Mouse (Mus musculus): ENCODE measurements at regions not wholly inside any gene's neighbourhood (a gene's known extent, or its start where the extent isn't known, plus 50 kb on each side); places are given as distances from the start of the nearest gene placed in this dataset.

GRCm38 (mm10) chr13:47580144-47580543, 457.7 kb downstream of the Rnf144b start:
- Histone ChIP-seq H3K4me1 (ENCODE audit: control insufficient read depth, insufficient read depth, low read length) (no peaks in the 10 kb centered on the region), H3K9ac (ENCODE audit: low read length) (no peak overlapping the region), H3K4me3 (replicated peaks; ENCODE audit: low read length) (no peak overlapping the region), H3K36me3 (ENCODE audit: control insufficient read depth, insufficient read depth, low read length) (no peaks in the 10 kb centered on the region), H3K9me3 (replicated peaks; ENCODE audit: control insufficient read depth, low read length) (no peaks in the 10 kb centered on the region), H3K27me3 (ENCODE audit: control insufficient read depth, insufficient read depth, low read length) (no peaks in the 10 kb centered on the region), H3K27ac (ENCODE audit: low read length) (no peak overlapping the region), H3K4me2 (ENCODE audit: low read depth, low read length) (no peak overlapping the region)
- ATAC-seq (ENCODE audit: insufficient read depth, low FRiP score), result no peak
- 70% methylated on average over 5 of the region's 5 CpGs for WGBS

- no peaks in the 10 kb centered on the region for H3K36me3 ChIP-seq (ENCODE audit: control insufficient read depth, insufficient read depth, low read length)
- no peaks in the 10 kb centered on the region for H3K9me3 ChIP-seq (replicated peaks; ENCODE audit: control insufficient read depth, low read length)
- H3K27ac ChIP-seq (ENCODE audit: low read length), result no peak overlapping the region
- H3K4me2 ChIP-seq (ENCODE audit: low read depth, low read length), result no peak overlapping the region
- no peaks in the 10 kb centered on the region for H3K27me3 ChIP-seq (ENCODE audit: control insufficient read depth, insufficient read depth, low read length)
- WGBS, result 71% methylated on average over 1 of the region's 1 CpGs
- H3K4me3 ChIP-seq (replicated peaks; ENCODE audit: low read length), result no peak overlapping the region
- no peak for ATAC-seq (ENCODE audit: insufficient read depth, low FRiP score)
- no peaks in the 10 kb centered on the region for H3K4me1 ChIP-seq (ENCODE audit: control insufficient read depth, insufficient read depth, low read length)
- no peak overlapping the region for H3K9ac ChIP-seq (ENCODE audit: low read length)
These were observed 462.7 kb downstream of the Rnf144b start for GRCm38 (mm10) chr13:47585158-47585557.

GRCm38 (mm10) chr13:47602646-47603045, 480.2 kb downstream of the Rnf144b start:
- no peak for ATAC-seq (ENCODE audit: insufficient read depth, low FRiP score)

GRCm38 (mm10) chr13:47611439-47611838, 489.0 kb downstream of the Rnf144b start:
- ATAC-seq (ENCODE audit: insufficient read depth, low FRiP score), result no peak
- H3K27me3 ChIP-seq (ENCODE audit: control insufficient read depth, insufficient read depth, low read length), result no peaks in the 10 kb centered on the region
- H3K4me1 ChIP-seq (ENCODE audit: control insufficient read depth, insufficient read depth, low read length), result no peaks in the 10 kb centered on the region
- no peak overlapping the region for H3K9ac ChIP-seq (ENCODE audit: low read length)
- H3K36me3 ChIP-seq (ENCODE audit: control insufficient read depth, insufficient read depth, low read length), result no peaks in the 10 kb centered on the region
- H3K4me2 ChIP-seq (ENCODE audit: low read depth, low read length), result no peak overlapping the region
- 86% methylated on average over 4 of the region's 4 CpGs for WGBS
- H3K4me3 ChIP-seq (replicated peaks; ENCODE audit: low read length), result no peak overlapping the region
- H3K27ac ChIP-seq (ENCODE audit: low read length), result no peak overlapping the region
- H3K9me3 ChIP-seq (replicated peaks; ENCODE audit: control insufficient read depth, low read length), result no peaks in the 10 kb centered on the region

More at GRCm38 (mm10) chr13:47602646-47603045, 480.2 kb downstream of the Rnf144b start:
- H3K27me3 ChIP-seq (ENCODE audit: control insufficient read depth, insufficient read depth, low read length), result no peaks in the 10 kb centered on the region
- WGBS, result 43% methylated on average over 1 of the region's 1 CpGs
- H3K4me1 ChIP-seq (ENCODE audit: control insufficient read depth, insufficient read depth, low read length), result no peaks in the 10 kb centered on the region
- no peak overlapping the region for H3K4me2 ChIP-seq (ENCODE audit: low read depth, low read length)
- no peak overlapping the region for H3K4me3 ChIP-seq (replicated peaks; ENCODE audit: low read length)
- no peak overlapping the region for H3K27ac ChIP-seq (ENCODE audit: low read length)
- no peak overlapping the region for H3K9ac ChIP-seq (ENCODE audit: low read length)
- no peaks in the 10 kb centered on the region for H3K36me3 ChIP-seq (ENCODE audit: control insufficient read depth, insufficient read depth, low read length)
- no peaks in the 10 kb centered on the region for H3K9me3 ChIP-seq (replicated peaks; ENCODE audit: control insufficient read depth, low read length)

- no peak overlapping the region for H3K4me3 ChIP-seq (replicated peaks; ENCODE audit: low read length)
- H3K4me1 ChIP-seq (ENCODE audit: control insufficient read depth, insufficient read depth, low read length), result no peaks in the 10 kb centered on the region
- no peak overlapping the region for H3K27ac ChIP-seq (ENCODE audit: low read length)
- H3K4me2 ChIP-seq (ENCODE audit: low read depth, low read length), result no peak overlapping the region
- no peaks in the 10 kb centered on the region for H3K27me3 ChIP-seq (ENCODE audit: control insufficient read depth, insufficient read depth, low read length)
- no peaks in the 10 kb centered on the region for H3K9me3 ChIP-seq (replicated peaks; ENCODE audit: control insufficient read depth, low read length)
- ATAC-seq (ENCODE audit: insufficient read depth, low FRiP score), result no peak
- no peak overlapping the region for H3K9ac ChIP-seq (ENCODE audit: low read length)
- no peaks in the 10 kb centered on the region for H3K36me3 ChIP-seq (ENCODE audit: control insufficient read depth, insufficient read depth, low read length)
- WGBS, result 63% methylated on average over 8 of the region's 8 CpGs
These were observed 514.2 kb downstream of the Rnf144b start for GRCm38 (mm10) chr13:47636511-47637103.

- no peaks in the 10 kb centered on the region for H3K4me1 ChIP-seq (ENCODE audit: control insufficient read depth, insufficient read depth, low read length)
- H3K4me3 ChIP-seq (replicated peaks; ENCODE audit: low read length), result no peak overlapping the region
- no peak overlapping the region for H3K9ac ChIP-seq (ENCODE audit: low read length)
- no peak for ATAC-seq (ENCODE audit: insufficient read depth, low FRiP score)
- H3K36me3 ChIP-seq (ENCODE audit: control insufficient read depth, insufficient read depth, low read length), result no peaks in the 10 kb centered on the region
- no peaks in the 10 kb centered on the region for H3K9me3 ChIP-seq (replicated peaks; ENCODE audit: control insufficient read depth, low read length)
- no peak overlapping the region for H3K27ac ChIP-seq (ENCODE audit: low read length)
- 83% methylated on average over 10 of the region's 10 CpGs for WGBS
- no peaks in the 10 kb centered on the region for H3K27me3 ChIP-seq (ENCODE audit: control insufficient read depth, insufficient read depth, low read length)
- no peak overlapping the region for H3K4me2 ChIP-seq (ENCODE audit: low read depth, low read length)
These were observed 519.9 kb downstream of the Rnf144b start for GRCm38 (mm10) chr13:47642341-47642740.

- Histone ChIP-seq H3K9ac (ENCODE audit: low read length) (no peak overlapping the region), H3K36me3 (ENCODE audit: control insufficient read depth, insufficient read depth, low read length) (no peaks in the 10 kb centered on the region), H3K9me3 (replicated peaks; ENCODE audit: control insufficient read depth, low read length) (no peaks in the 10 kb centered on the region), H3K4me3 (replicated peaks; ENCODE audit: low read length) (no peak overlapping the region), H3K27ac (ENCODE audit: low read length) (no peak overlapping the region), H3K4me1 (ENCODE audit: control insufficient read depth, insufficient read depth, low read length) (no peaks in the 10 kb centered on the region), H3K4me2 (ENCODE audit: low read depth, low read length) (no peak overlapping the region), H3K27me3 (ENCODE audit: control insufficient read depth, insufficient read depth, low read length) (0 out of 2 replicates have a peak, but pooled peaks cover 3% of the 10 kb centered on the region)
- 35% methylated on average over 10 of the region's 10 CpGs for WGBS
- no peak for ATAC-seq (ENCODE audit: insufficient read depth, low FRiP score)
These were observed 522.6 kb downstream of the Rnf144b start for GRCm38 (mm10) chr13:47645081-47645480.

- Histone ChIP-seq H3K4me1 (ENCODE audit: control insufficient read depth, insufficient read depth, low read length) (no peaks in the 10 kb centered on the region), H3K9me3 (replicated peaks; ENCODE audit: control insufficient read depth, low read length) (no peaks in the 10 kb centered on the region), H3K9ac (ENCODE audit: low read length) (no peak overlapping the region), H3K4me3 (replicated peaks; ENCODE audit: low read length) (no peak overlapping the region), H3K36me3 (ENCODE audit: control insufficient read depth, insufficient read depth, low read length) (no peaks in the 10 kb centered on the region), H3K27me3 (ENCODE audit: control insufficient read depth, insufficient read depth, low read length) (0 out of 2 replicates have a peak, but pooled peaks cover 3% of the 10 kb centered on the region), H3K27ac (ENCODE audit: low read length) (no peak overlapping the region), H3K4me2 (ENCODE audit: low read depth, low read length) (no peak overlapping the region)
- 57% methylated on average over 5 of the region's 5 CpGs for WGBS
- no peak for ATAC-seq (ENCODE audit: insufficient read depth, low FRiP score)
These were observed 525.2 kb downstream of the Rnf144b start for GRCm38 (mm10) chr13:47647693-47648092.

GRCm38 (mm10) chr13:47650093-47650492, 527.6 kb downstream of the Rnf144b start:
- Histone ChIP-seq H3K4me2 (ENCODE audit: low read depth, low read length) (peak overlapping the region; percentile 15; the same call in 1 of the 2 replicates), H3K36me3 (ENCODE audit: control insufficient read depth, insufficient read depth, low read length) (no peaks in the 10 kb centered on the region), H3K4me1 (ENCODE audit: control insufficient read depth, insufficient read depth, low read length) (no peaks in the 10 kb centered on the region), H3K27ac (ENCODE audit: low read length) (no peak overlapping the region), H3K9me3 (replicated peaks; ENCODE audit: control insufficient read depth, low read length) (no peaks in the 10 kb centered on the region), H3K9ac (ENCODE audit: low read length) (no peak overlapping the region), H3K27me3 (ENCODE audit: control insufficient read depth, insufficient read depth, low read length) (0 out of 2 replicates have a peak, but pooled peaks cover 3% of the 10 kb centered on the region), H3K4me3 (replicated peaks; ENCODE audit: low read length) (no peak overlapping the region)
- WGBS, result 74% methylated on average over 13 of the region's 13 CpGs
- no peak for ATAC-seq (ENCODE audit: insufficient read depth, low FRiP score)
